Mouse (Mus musculus): ENCODE measurements around the gene Gprin1.

GRCm38 (mm10) chr13:54767012-54767411, 17.3 kb upstream of the Gprin1 start:
- TF ChIP-seq CTCF (IDR thresholded peaks at IDR 0.05; ENCODE audit: low read depth) (no peak), EP300 (IDR thresholded peaks at IDR 0.05; ENCODE audit: low read depth) (no peak)
